Mouse (Mus musculus): ENCODE results near the gene Urgcp.

DNA sequence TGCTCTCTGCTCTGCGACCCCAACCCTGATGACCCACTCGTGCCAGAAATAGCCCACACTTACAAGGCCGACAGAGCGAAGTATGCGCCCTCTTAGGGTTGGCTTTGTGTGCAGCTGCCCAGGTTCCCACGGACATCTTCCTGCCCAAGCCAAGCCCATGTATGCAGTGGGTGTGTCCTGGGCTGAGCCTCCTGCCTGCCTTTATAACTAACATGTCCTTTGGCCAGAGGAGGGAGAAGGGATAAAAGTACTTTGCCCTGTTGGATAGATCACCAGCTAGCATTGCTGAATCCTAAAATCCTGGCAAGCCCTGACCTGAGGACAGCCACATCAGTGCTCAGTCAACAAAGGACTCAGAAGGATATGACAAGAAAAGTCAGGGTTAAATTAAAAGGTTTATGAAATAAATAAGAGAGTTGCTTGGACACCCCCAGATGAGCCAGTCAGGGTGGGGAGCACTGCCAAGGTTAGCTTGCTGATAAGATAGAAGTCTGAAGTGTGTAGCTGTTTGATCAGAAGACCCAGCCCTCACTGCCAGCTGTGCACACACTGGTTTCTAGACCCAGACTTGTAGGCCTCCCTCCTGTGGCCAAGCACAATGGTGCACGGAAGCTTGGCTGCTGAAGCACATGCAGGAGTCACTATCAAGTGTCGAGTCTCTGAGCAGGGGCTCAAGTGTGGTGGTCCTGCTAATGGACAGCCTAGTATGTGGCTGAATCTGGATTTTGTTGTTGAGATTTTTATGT lies 20.2 kb upstream of the Urgcp start:
- TF ChIP-seq POLR2AphosphoS2 (IDR thresholded peaks at IDR 0.05; ENCODE audit: insufficient read length, low read depth) (no peak), POLR2A (IDR thresholded peaks at IDR 0.05; ENCODE audit: insufficient read length, low read depth) (no peak)
